Mouse (Mus musculus) gastrocnemius, adult 2 months (tissue): ENCODE results near the gene Actg2. TPM values are rescaled to one million over a fixed set of nuclear protein-coding genes. Genes with fewer than 3 reads are reported as not detected.

ENCODE experiments used
- DNase-seq: peaks from one replicate; pipeline ENCODE4 v3.0.0; 2022
- H3K27ac ChIP-seq: fragments of 200-600 bp; 2 replicates; pipeline ENCODE4 v1.8.1; 2022; ENCODE audit warnings: mild to moderate bottlenecking
- H3K4me3 ChIP-seq: fragments of 200-600 bp; 2 replicates; pipeline ENCODE4 v1.8.1; 2022; ENCODE audit warnings: mild to moderate bottlenecking, moderate library complexity
- CTCF ChIP-seq: fragments of 200-600 bp; IDR thresholded peaks from 2 replicates; pipeline ENCODE4 v1.8.1; 2022; ENCODE audit warnings: antibody characterized with exemption, mild to moderate bottlenecking, moderate library complexity
- intact Hi-C: fragments of 180-260 bp; cut with DNase I; formaldehyde crosslinking; loops from one replicate; pipeline ENCODE4 v1.15.1; 2025
- total RNA-seq, 2 experiments: library from RNA; stranded (reverse); gene quantifications; 2 replicates each; pipeline ENCODE4 v1.2.3; 2021

The Actg2 gene
- total RNA-seq, 2 experiments from 2014 or later, result 0.31 to 0.47 TPM

DNA sequence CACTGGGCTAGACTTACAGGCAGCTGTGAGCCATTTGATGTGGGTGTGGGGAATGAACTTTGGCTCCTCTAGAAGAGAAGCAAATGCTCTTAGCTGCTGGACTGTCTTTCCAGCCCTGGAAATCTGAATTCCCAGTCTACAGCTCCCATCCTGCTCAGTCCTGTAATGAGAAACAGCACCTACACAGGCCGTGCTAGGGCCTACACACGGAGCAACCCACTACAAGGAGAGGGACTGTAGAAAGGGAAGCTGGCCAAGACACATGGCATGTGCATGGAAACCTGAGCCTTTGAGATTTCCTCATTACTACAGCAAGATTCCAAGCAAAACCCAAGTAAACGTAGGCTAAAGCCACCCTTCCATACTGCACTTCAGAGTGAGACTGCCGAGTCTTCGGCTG is 47.9 kb downstream of the Actg2 start:
- Histone ChIP-seq H3K4me3 (no peak overlapping the region), H3K27ac (peak overlapping the region; percentile 28; the same call in 1 of the 2 replicates)
- TF ChIP-seq CTCF, result no peak
- intact Hi-C loops, result no loop called here
- DNase-seq, result no peak

DNA sequence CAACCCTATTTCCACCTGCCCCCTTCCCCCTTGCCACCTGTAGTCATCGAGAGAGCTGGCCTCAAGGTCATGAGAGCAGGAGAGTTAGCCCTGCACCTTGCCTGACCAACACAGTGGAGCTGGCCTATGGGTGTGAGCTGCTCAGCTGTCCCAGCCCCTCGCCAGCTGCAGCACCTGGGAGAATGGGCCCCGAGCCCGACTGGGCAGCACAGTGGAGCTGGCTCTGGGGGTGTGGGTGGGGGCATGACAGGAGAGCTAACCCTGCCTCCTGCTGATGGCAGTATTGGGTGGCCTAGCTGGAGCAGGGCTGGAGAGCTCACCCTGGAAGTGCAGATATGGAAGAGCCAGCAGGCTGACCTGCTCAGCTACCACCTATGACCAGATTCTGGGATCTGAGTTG is 48.8 kb downstream of the Actg2 start:
- Histone ChIP-seq H3K4me3 (no peak overlapping the region), H3K27ac (peak overlapping the region; percentile 17; the same call in 1 of the 2 replicates)
- peak; percentile 90 for DNase-seq
- intact Hi-C loops, result no loop called here
- peak; percentile 16; the same call in 1 of the 2 replicates for TF ChIP-seq CTCF

DNA sequence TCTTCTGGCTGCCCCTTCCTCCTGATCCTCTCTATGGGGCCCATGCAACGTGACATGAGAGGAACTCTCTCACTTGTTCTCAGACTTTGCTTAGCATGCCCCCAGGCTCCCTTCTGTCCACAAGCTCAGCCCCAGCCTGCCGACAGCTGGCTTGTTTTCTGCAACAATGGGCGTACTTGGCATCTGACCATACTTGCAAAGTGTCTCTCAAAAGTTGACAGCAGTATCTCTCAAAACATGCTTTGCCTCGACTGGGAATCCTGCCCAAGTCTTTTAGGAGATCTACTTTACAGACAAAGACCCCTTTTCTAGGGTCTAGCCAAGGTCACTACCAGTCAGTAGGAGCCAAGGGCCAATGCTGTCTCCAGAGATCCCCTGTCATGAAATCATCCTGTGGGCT is 50.2 kb downstream of the Actg2 start:
- Histone ChIP-seq H3K4me3 (no peak overlapping the region), H3K27ac (peak overlapping the region; percentile 57)
- TF ChIP-seq CTCF, result no peak
- intact Hi-C loops, result no loop called here
- DNase-seq, result no peak

GRCm38 (mm10) chr6:83483776-83484175 is 52.3 kb downstream of the Actg2 start:
- no peak for TF ChIP-seq CTCF
- peak; percentile 80 for DNase-seq
- peak overlapping the region; percentile 66 for H3K27ac ChIP-seq

GRCm38 (mm10) chr6:83482418-83483085 is 53.5 kb downstream of the Actg2 start:
- H3K4me3 ChIP-seq, result no peak overlapping the region
- DNase-seq, result no peak
- TF ChIP-seq CTCF, result no peak
- intact Hi-C loops, result no loop called here
- peak overlapping the region; percentile 66 for H3K27ac ChIP-seq

More at GRCm38 (mm10) chr6:83483776-83484175, 52.3 kb downstream of the Actg2 start:
- intact Hi-C loops, result no loop called here
- H3K4me3 ChIP-seq, result no peak overlapping the region

DNA sequence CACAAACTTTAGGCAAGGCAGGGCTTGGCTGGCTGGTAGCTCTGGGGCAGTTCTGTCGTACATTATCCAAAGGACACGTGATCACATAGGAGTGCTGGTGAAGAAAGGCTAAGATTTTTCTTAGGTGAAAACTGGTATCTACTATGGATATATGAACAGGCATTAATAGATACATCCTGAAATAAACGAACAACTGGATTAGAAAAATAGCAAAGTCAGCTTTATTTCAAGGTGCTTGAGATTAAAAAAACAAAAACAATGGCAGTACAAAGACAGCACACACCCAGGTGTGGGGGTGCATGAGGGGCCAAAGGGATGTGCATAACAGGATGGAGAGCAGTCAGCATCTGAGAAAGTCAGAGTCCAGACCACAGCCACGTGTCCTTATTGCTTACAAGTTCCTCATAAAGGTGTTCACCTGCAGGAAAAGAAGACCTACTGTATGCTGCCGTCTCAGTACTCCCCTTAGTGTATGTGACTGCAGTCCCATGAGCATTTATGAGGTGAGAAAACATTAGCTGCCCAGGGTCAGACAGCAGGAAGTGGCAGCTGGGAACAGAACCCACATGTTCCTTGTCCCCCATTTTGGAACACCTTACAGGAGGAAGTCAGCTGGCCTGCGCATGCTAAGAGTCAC is 55.9 kb downstream of the Actg2 start:
- intact Hi-C loops, result no loop called here
- Histone ChIP-seq H3K4me3 (no peak overlapping the region), H3K27ac (no peak overlapping the region)
- TF ChIP-seq CTCF, result no peak
- no peak for DNase-seq

GRCm38 (mm10) chr6:83479193-83479592 is 56.9 kb downstream of the Actg2 start:
- no peak for TF ChIP-seq CTCF
- Histone ChIP-seq H3K4me3 (no peak overlapping the region), H3K27ac (no peak overlapping the region)
- intact Hi-C loops, result no loop called here
- DNase-seq, result no peak

GRCm38 (mm10) chr6:83478628-83479027 is 57.4 kb downstream of the Actg2 start:
- Histone ChIP-seq H3K27ac (no peak overlapping the region), H3K4me3 (no peak overlapping the region)
- no peak for TF ChIP-seq CTCF
- DNase-seq, result no peak
- intact Hi-C loops, result no loop called here

GRCm38 (mm10) chr6:83478217-83478616 is 57.8 kb downstream of the Actg2 start:
- Histone ChIP-seq H3K27ac (no peak overlapping the region), H3K4me3 (no peak overlapping the region)
- no peak for DNase-seq
- intact Hi-C loops, result no loop called here
- peak; percentile 37; the same call in 1 of the 2 replicates for TF ChIP-seq CTCF

DNA sequence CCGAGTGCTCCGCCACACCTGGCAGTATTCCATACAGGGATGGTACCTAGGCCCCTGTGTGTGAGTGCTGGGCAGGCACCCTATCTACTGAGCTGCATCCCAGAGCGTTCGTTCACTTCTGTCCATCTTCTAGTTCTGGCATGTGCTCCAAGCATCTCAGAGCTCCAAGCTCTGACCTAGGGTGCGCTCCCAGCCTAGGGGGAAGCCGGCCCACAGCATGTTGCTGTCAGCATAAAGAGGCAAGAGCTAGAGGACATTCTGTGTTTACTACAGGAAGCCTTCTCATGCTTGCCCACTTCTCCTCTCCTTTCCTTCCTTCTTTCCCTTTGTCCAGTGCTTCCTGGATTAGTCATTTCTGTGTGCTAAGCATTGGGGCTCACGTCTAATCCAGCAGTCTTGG is 60.6 kb downstream of the Actg2 start:
- TF ChIP-seq CTCF, result no peak
- Histone ChIP-seq H3K27ac (no peak overlapping the region), H3K4me3 (no peak overlapping the region)
- DNase-seq, result no peak
- intact Hi-C loops, result no loop called here

- Histone ChIP-seq H3K27ac (peak overlapping the region; percentile 58), H3K4me3 (no peak overlapping the region)
- intact Hi-C loops, result no loop called here
- peak; percentile 85 for DNase-seq
- TF ChIP-seq CTCF, result no peak
Measured at GRCm38 (mm10) chr6:83473240-83473639, 62.8 kb downstream of the Actg2 start.

DNA sequence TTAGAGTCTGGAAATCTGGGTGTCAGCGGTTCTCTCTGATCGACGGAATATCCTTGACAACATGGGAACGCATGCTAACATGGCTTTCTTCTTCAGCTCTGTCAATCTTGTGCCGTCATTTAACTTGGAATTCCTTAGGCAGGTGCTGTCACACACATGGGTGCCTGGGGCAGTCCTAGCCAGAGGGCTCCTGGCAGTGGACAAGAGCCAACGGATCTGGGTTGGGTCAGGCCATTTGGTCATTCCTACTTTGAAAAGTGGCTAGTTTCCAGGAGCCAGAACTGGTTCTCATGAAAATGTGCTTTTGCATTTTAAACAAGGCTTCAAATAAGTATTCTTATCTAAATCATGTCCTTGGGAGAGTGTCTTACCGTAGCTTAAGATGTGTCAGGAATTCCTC is 64.3 kb downstream of the Actg2 start:
- Histone ChIP-seq H3K27ac (no peak overlapping the region), H3K4me3 (no peak overlapping the region)
- DNase-seq, result no peak
- no peak for TF ChIP-seq CTCF
- intact Hi-C loops, result no loop called here

DNA sequence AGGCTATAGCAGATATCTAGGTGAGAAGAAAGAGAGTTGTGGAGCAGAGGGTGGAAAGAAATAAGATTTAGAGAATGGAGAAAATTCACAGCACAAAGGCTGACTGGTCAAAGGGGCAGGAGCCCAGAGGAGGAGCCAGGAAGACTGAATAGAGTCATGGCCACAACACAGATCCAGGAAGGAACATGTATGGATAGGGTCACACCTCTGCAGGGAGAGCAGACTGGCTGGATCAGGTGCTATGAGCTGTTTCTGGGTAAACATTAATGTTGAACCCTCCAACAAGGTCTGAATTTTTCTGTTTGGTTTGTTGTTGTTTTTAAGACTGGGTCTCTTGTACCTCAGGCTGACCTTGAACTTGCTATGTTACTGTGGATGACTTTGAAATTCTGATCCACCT is 72.1 kb downstream of the Actg2 start:
- no peak for DNase-seq
- intact Hi-C loops, result no loop called here
- no peak for TF ChIP-seq CTCF
- Histone ChIP-seq H3K4me3 (no peak overlapping the region), H3K27ac (no peak overlapping the region)

Other genes with a start within 250 kb of the Actg2 start
- 1 to 10 TPM; 3.0 to 4.2 TPM for gene Mthfd2, start 210.4 kb downstream of the Actg2 start, total RNA-seq
- 10 to 100 TPM in 1 of 2 experiments, 1 to 10 TPM in 1; 7.4 to 12.6 TPM for gene Mob1a, start 210.2 kb downstream of the Actg2 start, total RNA-seq
- gene Bola3, start 187.1 kb downstream of the Actg2 start, total RNA-seq, result 100 to 1,000 TPM; 245 to 263 TPM
- 10 to 100 TPM; 16.4 to 18.0 TPM for gene Tet3, start 77.2 kb downstream of the Actg2 start, total RNA-seq
- 10 to 100 TPM; 17.8 to 20.6 TPM for gene Dguok, start 29.3 kb downstream of the Actg2 start, total RNA-seq
- 1 to 10 TPM; 5.2 to 7.4 TPM for gene Stambp, start 36.5 kb upstream of the Actg2 start, total RNA-seq
- gene Clec4f, start 119.9 kb upstream of the Actg2 start, total RNA-seq, result not detected
- gene Cd207, start 141.6 kb upstream of the Actg2 start, total RNA-seq, result not detected
- gene Vax2, start 175.0 kb upstream of the Actg2 start, total RNA-seq, result not detected
- gene Atp6v1b1, start 206.7 kb upstream of the Actg2 start, total RNA-seq, result not detected
- gene Ankrd53, start 226.4 kb upstream of the Actg2 start, total RNA-seq, result not detected
- 10 to 100 TPM; 42.0 to 47.9 TPM for gene Tex261, start 239.5 kb upstream of the Actg2 start, total RNA-seq